Mouse (Mus musculus): ENCODE results near the gene Pi4k2a. TPM values are rescaled to one million over a fixed set of nuclear protein-coding genes. Genes with fewer than 3 reads are reported as not detected.

Pi4k2a gene
- polyA plus RNA-seq, 1 experiment from 2014 or later = 32.0 TPM

GRCm38 (mm10) chr19:42056719-42057409 is 33.4 kb upstream of the Pi4k2a start:
- no peak overlapping the region for H3K27ac ChIP-seq (ENCODE audit: low read depth)
- no peak for ATAC-seq (replicated peaks; ENCODE audit: low FRiP score, low TSS enrichment, low read depth)
- DNase-seq (ENCODE audit: low spot score) = peak; percentile 46
- 77% methylated on average over 6 of the region's 6 CpGs for WGBS
- no peak overlapping the region for H3K4me3 ChIP-seq (ENCODE audit: low read depth, low read length)
- no peaks in the 10 kb centered on the region for H3K9me3 ChIP-seq (ENCODE audit: control insufficient read depth, low read length)
- H3K4me2 ChIP-seq (ENCODE audit: low read length) = no peak overlapping the region
- H3K27me3 ChIP-seq (replicated peaks; ENCODE audit: control insufficient read depth, insufficient read depth, low read length) = no peaks in the 10 kb centered on the region
- H3K4me1 ChIP-seq (replicated peaks; ENCODE audit: control insufficient read depth, insufficient read depth, low read length) = no peaks in the 10 kb centered on the region
- no peaks in the 10 kb centered on the region for H3K36me3 ChIP-seq (ENCODE audit: control insufficient read depth, insufficient read depth, low read length)
- H3K9ac ChIP-seq (ENCODE audit: low read length) = no peak overlapping the region

- DNase-seq (ENCODE audit: low spot score) = peak; percentile 47
- H3K4me2 ChIP-seq (ENCODE audit: low read length) = no peak overlapping the region
- no peaks in the 10 kb centered on the region for H3K4me1 ChIP-seq (replicated peaks; ENCODE audit: control insufficient read depth, insufficient read depth, low read length)
- no peaks in the 10 kb centered on the region for H3K27me3 ChIP-seq (replicated peaks; ENCODE audit: control insufficient read depth, insufficient read depth, low read length)
- H3K9me3 ChIP-seq (ENCODE audit: control insufficient read depth, low read length) = no peaks in the 10 kb centered on the region
- H3K36me3 ChIP-seq (ENCODE audit: control insufficient read depth, insufficient read depth, low read length) = no peaks in the 10 kb centered on the region
- H3K27ac ChIP-seq (ENCODE audit: low read depth) = no peak overlapping the region
- ATAC-seq (replicated peaks; ENCODE audit: low FRiP score, low TSS enrichment, low read depth) = no peak
- WGBS = 63% methylated on average over 7 of the region's 7 CpGs
- no peak overlapping the region for H3K9ac ChIP-seq (ENCODE audit: low read length)
- no peak overlapping the region for H3K4me3 ChIP-seq (ENCODE audit: low read depth, low read length)
These were observed 31.8 kb upstream of the Pi4k2a start for GRCm38 (mm10) chr19:42058426-42058825.

GRCm38 (mm10) chr19:42061443-42061842 is 28.8 kb upstream of the Pi4k2a start:
- WGBS = 89% methylated on average over 7 of the region's 7 CpGs
- Histone ChIP-seq H3K27ac (ENCODE audit: low read depth) (no peak overlapping the region), H3K9me3 (ENCODE audit: control insufficient read depth, low read length) (no peaks in the 10 kb centered on the region), H3K36me3 (ENCODE audit: control insufficient read depth, insufficient read depth, low read length) (no peaks in the 10 kb centered on the region), H3K4me1 (replicated peaks; ENCODE audit: control insufficient read depth, insufficient read depth, low read length) (no peaks in the 10 kb centered on the region), H3K4me2 (ENCODE audit: low read length) (no peak overlapping the region), H3K27me3 (replicated peaks; ENCODE audit: control insufficient read depth, insufficient read depth, low read length) (no peaks in the 10 kb centered on the region), H3K4me3 (ENCODE audit: low read depth, low read length) (no peak overlapping the region), H3K9ac (ENCODE audit: low read length) (no peak overlapping the region)
- DNase-seq (ENCODE audit: low spot score) (no peak), ATAC-seq (replicated peaks; ENCODE audit: low FRiP score, low TSS enrichment, low read depth) (no peak)

- H3K4me3 ChIP-seq (ENCODE audit: low read depth, low read length) = no peak overlapping the region
- H3K4me2 ChIP-seq (ENCODE audit: low read length) = no peak overlapping the region
- no peaks in the 10 kb centered on the region for H3K4me1 ChIP-seq (replicated peaks; ENCODE audit: control insufficient read depth, insufficient read depth, low read length)
- ATAC-seq (replicated peaks; ENCODE audit: low FRiP score, low TSS enrichment, low read depth) = no peak
- no peaks in the 10 kb centered on the region for H3K9me3 ChIP-seq (ENCODE audit: control insufficient read depth, low read length)
- no peaks in the 10 kb centered on the region for H3K36me3 ChIP-seq (ENCODE audit: control insufficient read depth, insufficient read depth, low read length)
- no peak overlapping the region for H3K9ac ChIP-seq (ENCODE audit: low read length)
- WGBS = 75% methylated on average over 11 of the region's 11 CpGs
- no peak for DNase-seq (ENCODE audit: low spot score)
- H3K27me3 ChIP-seq (replicated peaks; ENCODE audit: control insufficient read depth, insufficient read depth, low read length) = no peaks in the 10 kb centered on the region
- no peak overlapping the region for H3K27ac ChIP-seq (ENCODE audit: low read depth)
These were observed 21.6 kb upstream of the Pi4k2a start for GRCm38 (mm10) chr19:42068441-42069240.

GRCm38 (mm10) chr19:42069241-42069525 is 21.1 kb upstream of the Pi4k2a start:
- Histone ChIP-seq H3K4me3 (ENCODE audit: low read depth, low read length) (no peak overlapping the region), H3K27me3 (replicated peaks; ENCODE audit: control insufficient read depth, insufficient read depth, low read length) (no peaks in the 10 kb centered on the region), H3K4me1 (replicated peaks; ENCODE audit: control insufficient read depth, insufficient read depth, low read length) (no peaks in the 10 kb centered on the region), H3K27ac (ENCODE audit: low read depth) (no peak overlapping the region), H3K36me3 (ENCODE audit: control insufficient read depth, insufficient read depth, low read length) (no peaks in the 10 kb centered on the region), H3K4me2 (ENCODE audit: low read length) (no peak overlapping the region), H3K9ac (ENCODE audit: low read length) (no peak overlapping the region), H3K9me3 (ENCODE audit: control insufficient read depth, low read length) (no peaks in the 10 kb centered on the region)
- no peak for ATAC-seq (replicated peaks; ENCODE audit: low FRiP score, low TSS enrichment, low read depth)
- DNase-seq (ENCODE audit: low spot score) = no peak
- 53% methylated on average over 6 of the region's 6 CpGs for WGBS

- no peaks in the 10 kb centered on the region for H3K4me1 ChIP-seq (replicated peaks; ENCODE audit: control insufficient read depth, insufficient read depth, low read length)
- no peaks in the 10 kb centered on the region for H3K9me3 ChIP-seq (ENCODE audit: control insufficient read depth, low read length)
- DNase-seq (ENCODE audit: low spot score) = no peak
- H3K36me3 ChIP-seq (ENCODE audit: control insufficient read depth, insufficient read depth, low read length) = peaks cover 17% of the 10 kb centered on the region
- 67% methylated on average over 7 of the region's 7 CpGs for WGBS
- H3K27me3 ChIP-seq (replicated peaks; ENCODE audit: control insufficient read depth, insufficient read depth, low read length) = no peaks in the 10 kb centered on the region
- no peak overlapping the region for H3K27ac ChIP-seq (ENCODE audit: low read depth)
- H3K4me3 ChIP-seq (ENCODE audit: low read depth, low read length) = no peak overlapping the region
- no peak overlapping the region for H3K4me2 ChIP-seq (ENCODE audit: low read length)
- H3K9ac ChIP-seq (ENCODE audit: low read length) = no peak overlapping the region
- no peak for ATAC-seq (replicated peaks; ENCODE audit: low FRiP score, low TSS enrichment, low read depth)
These were observed 19.0 kb upstream of the Pi4k2a start for GRCm38 (mm10) chr19:42071221-42071620.

- Histone ChIP-seq H3K9me3 (ENCODE audit: control insufficient read depth, low read length) (no peaks in the 10 kb centered on the region), H3K4me2 (ENCODE audit: low read length) (no peak overlapping the region), H3K36me3 (ENCODE audit: control insufficient read depth, insufficient read depth, low read length) (peaks cover 18% of the 10 kb centered on the region), H3K4me3 (ENCODE audit: low read depth, low read length) (no peak overlapping the region), H3K4me1 (replicated peaks; ENCODE audit: control insufficient read depth, insufficient read depth, low read length) (no peaks in the 10 kb centered on the region), H3K27me3 (replicated peaks; ENCODE audit: control insufficient read depth, insufficient read depth, low read length) (no peaks in the 10 kb centered on the region), H3K27ac (ENCODE audit: low read depth) (no peak overlapping the region), H3K9ac (ENCODE audit: low read length) (no peak overlapping the region)
- DNase-seq (ENCODE audit: low spot score) (no peak), ATAC-seq (replicated peaks; ENCODE audit: low FRiP score, low TSS enrichment, low read depth) (no peak)
- 78% methylated on average over 15 of the region's 15 CpGs for WGBS
These were observed 18.2 kb upstream of the Pi4k2a start for GRCm38 (mm10) chr19:42071886-42072608.

GRCm38 (mm10) chr19:42072802-42073201 is 17.5 kb upstream of the Pi4k2a start:
- H3K4me3 ChIP-seq (ENCODE audit: low read depth, low read length) = no peak overlapping the region
- H3K36me3 ChIP-seq (ENCODE audit: control insufficient read depth, insufficient read depth, low read length) = peaks cover 22% of the 10 kb centered on the region
- no peak for DNase-seq (ENCODE audit: low spot score)
- no peaks in the 10 kb centered on the region for H3K27me3 ChIP-seq (replicated peaks; ENCODE audit: control insufficient read depth, insufficient read depth, low read length)
- ATAC-seq (replicated peaks; ENCODE audit: low FRiP score, low TSS enrichment, low read depth) = no peak
- no peak overlapping the region for H3K27ac ChIP-seq (ENCODE audit: low read depth)
- no peaks in the 10 kb centered on the region for H3K9me3 ChIP-seq (ENCODE audit: control insufficient read depth, low read length)
- WGBS = 77% methylated on average over 7 of the region's 7 CpGs
- no peak overlapping the region for H3K9ac ChIP-seq (ENCODE audit: low read length)
- no peak overlapping the region for H3K4me2 ChIP-seq (ENCODE audit: low read length)
- H3K4me1 ChIP-seq (replicated peaks; ENCODE audit: control insufficient read depth, insufficient read depth, low read length) = no peaks in the 10 kb centered on the region

All from intestine, embryonic 14.5 days (tissue).